Mouse (Mus musculus) neural tube, embryonic 14.5 days (tissue): ENCODE data around the gene Gm10663. TPM values are rescaled to one million over a fixed set of nuclear protein-coding genes. Genes with fewer than 3 reads are reported as not detected.

Experiments used
- ATAC-seq: fragments of 200-750 bp; cut with Nextera tagmentation; 2 replicates; pipeline ENCODE4 v1.8.0; 2017; ENCODE audit warnings: low read depth, mild to moderate bottlenecking, moderate TSS enrichment, moderate library complexity
- H3K27ac ChIP-seq: fragments of 300-500 bp; sonication (generic); 2 replicates; pipeline ENCODE4 v1.5.1; 2014; ENCODE audit warnings: low read depth, mild to moderate bottlenecking, control low read depth, low read length, moderate library complexity, mixed read lengths
- H3K27me3 ChIP-seq: fragments of 300-500 bp; sonication (generic); 2 replicates; pipeline ENCODE4 v1.6.1; 2014; ENCODE audit warnings: low read length; ENCODE audit not compliant: control insufficient read depth, insufficient read depth
- H3K36me3 ChIP-seq: fragments of 300-500 bp; sonication (generic); 2 replicates; pipeline ENCODE4 v1.6.1; 2014; ENCODE audit warnings: low read length, mixed read lengths; ENCODE audit not compliant: control insufficient read depth, insufficient read depth
- H3K4me1 ChIP-seq: fragments of 300-500 bp; sonication (generic); 2 replicates; pipeline ENCODE4 v1.6.1; 2014; ENCODE audit warnings: low read length; ENCODE audit not compliant: control insufficient read depth, insufficient read depth
- H3K4me2 ChIP-seq: fragments of 300-500 bp; sonication (generic); 2 replicates; pipeline ENCODE4 v1.6.1; 2014; ENCODE audit warnings: mild to moderate bottlenecking, low read depth, low read length, control low read depth
- H3K4me3 ChIP-seq: fragments of 300-500 bp; sonication (generic); 2 replicates; pipeline ENCODE4 v1.5.1; 2014; ENCODE audit warnings: low read depth, low read length, control low read depth, mixed read lengths
- H3K9ac ChIP-seq: fragments of 300-500 bp; sonication (generic); replicated peaks from 2 replicates; pipeline ENCODE4 v1.6.1; 2014; ENCODE audit warnings: low read depth, mild to moderate bottlenecking, control low read depth, low read length, mixed read lengths
- H3K9me3 ChIP-seq: fragments of 300-500 bp; sonication (generic); 2 replicates; pipeline ENCODE4 v1.6.1; 2016; ENCODE audit warnings: low read length; ENCODE audit not compliant: control insufficient read depth
- WGBS: fragments of 180-500 bp; shearing (Covaris S2); extraction: QIAGEN DNeasy Blood & Tissue Kit; methylation state at CpG from one replicate; pipeline ENCODE4 v1.1.7; 2014; 5-methylcytosine and 5-hydroxymethylcytosine counted together
- polyA plus RNA-seq: library from polyadenylated mRNA; unstranded; fragments of >200 nt; fragmentation: Nextera tagmentation; extraction: Ambion mirVana; gene quantifications from 2 replicates; pipeline ENCODE4 v1.2.1, GENCODE M21; 2014

The Gm10663 gene
- polyA plus RNA-seq, 1 experiment from 2014 or later = not detected

- no peak overlapping the region for H3K4me3 ChIP-seq
- H3K36me3 ChIP-seq = no peaks in the 10 kb centered on the region
- no peak overlapping the region for H3K27ac ChIP-seq
- no peak for ATAC-seq
- no peak overlapping the region for H3K4me2 ChIP-seq
- 56% methylated on average over 3 of the region's 3 CpGs for WGBS
- no peaks in the 10 kb centered on the region for H3K4me1 ChIP-seq
- no peaks in the 10 kb centered on the region for H3K27me3 ChIP-seq
- H3K9me3 ChIP-seq = no peaks in the 10 kb centered on the region
- H3K9ac ChIP-seq = no peak overlapping the region
These were observed 24.9 kb downstream of the Gm10663 start for GRCm38 (mm10) chr8:65099735-65100134.

GRCm38 (mm10) chr8:65103632-65104031 lies 28.8 kb downstream of the Gm10663 start:
- H3K4me1 ChIP-seq = no peaks in the 10 kb centered on the region

GRCm38 (mm10) chr8:65104041-65104440 lies 29.2 kb downstream of the Gm10663 start:
- H3K36me3 ChIP-seq = no peaks in the 10 kb centered on the region
- H3K4me3 ChIP-seq = no peak overlapping the region
- H3K4me2 ChIP-seq = no peak overlapping the region
- no peaks in the 10 kb centered on the region for H3K9me3 ChIP-seq
- H3K9ac ChIP-seq = no peak overlapping the region
- WGBS = 65% methylated on average over 4 of the region's 4 CpGs
- ATAC-seq = no peak
- H3K27me3 ChIP-seq = no peaks in the 10 kb centered on the region
- H3K4me1 ChIP-seq = no peaks in the 10 kb centered on the region
- no peak overlapping the region for H3K27ac ChIP-seq

More at GRCm38 (mm10) chr8:65103632-65104031, 28.8 kb downstream of the Gm10663 start:
- no peaks in the 10 kb centered on the region for H3K9me3 ChIP-seq
- H3K4me2 ChIP-seq = no peak overlapping the region
- WGBS = 70% methylated on average over 7 of the region's 7 CpGs
- H3K4me3 ChIP-seq = no peak overlapping the region
- no peaks in the 10 kb centered on the region for H3K36me3 ChIP-seq
- H3K27ac ChIP-seq = no peak overlapping the region
- no peaks in the 10 kb centered on the region for H3K27me3 ChIP-seq
- H3K9ac ChIP-seq = no peak overlapping the region
- ATAC-seq = no peak; the same call in 1 of the 2 replicates

GRCm38 (mm10) chr8:65107936-65108718 lies 33.3 kb downstream of the Gm10663 start:
- Histone ChIP-seq H3K4me2 (no peak overlapping the region), H3K4me3 (no peak overlapping the region), H3K9me3 (no peaks in the 10 kb centered on the region), H3K27ac (no peak overlapping the region), H3K36me3 (no peaks in the 10 kb centered on the region), H3K4me1 (no peaks in the 10 kb centered on the region), H3K27me3 (no peaks in the 10 kb centered on the region), H3K9ac (no peak overlapping the region)
- WGBS = 97% methylated on average over 25 of the region's 25 CpGs
- no peak for ATAC-seq

GRCm38 (mm10) chr8:65108936-65109335 lies 34.1 kb downstream of the Gm10663 start:
- WGBS = 77% methylated on average over 6 of the region's 6 CpGs
- no peak for ATAC-seq
- no peak overlapping the region for H3K4me2 ChIP-seq

GRCm38 (mm10) chr8:65110285-65110691 lies 35.5 kb downstream of the Gm10663 start:
- no peak overlapping the region for H3K4me3 ChIP-seq
- H3K36me3 ChIP-seq = no peaks in the 10 kb centered on the region
- no peak overlapping the region for H3K9ac ChIP-seq
- no peaks in the 10 kb centered on the region for H3K9me3 ChIP-seq
- 37% methylated on average over 5 of the region's 5 CpGs for WGBS
- ATAC-seq = peak; percentile 91
- H3K4me1 ChIP-seq = no peaks in the 10 kb centered on the region
- H3K27me3 ChIP-seq = no peaks in the 10 kb centered on the region
- H3K4me2 ChIP-seq = no peak overlapping the region
- H3K27ac ChIP-seq = no peak overlapping the region

More at GRCm38 (mm10) chr8:65108936-65109335, 34.1 kb downstream of the Gm10663 start:
- no peaks in the 10 kb centered on the region for H3K9me3 ChIP-seq
- no peak overlapping the region for H3K27ac ChIP-seq
- H3K36me3 ChIP-seq = no peaks in the 10 kb centered on the region
- no peaks in the 10 kb centered on the region for H3K27me3 ChIP-seq
- H3K9ac ChIP-seq = no peak overlapping the region
- H3K4me3 ChIP-seq = no peak overlapping the region
- H3K4me1 ChIP-seq = no peaks in the 10 kb centered on the region

GRCm38 (mm10) chr8:65112092-65112491 lies 37.3 kb downstream of the Gm10663 start:
- H3K4me1 ChIP-seq = no peaks in the 10 kb centered on the region
- H3K4me3 ChIP-seq = no peak overlapping the region
- H3K9ac ChIP-seq = no peak overlapping the region
- H3K36me3 ChIP-seq = no peaks in the 10 kb centered on the region
- H3K9me3 ChIP-seq = no peaks in the 10 kb centered on the region
- WGBS = 84% methylated on average over 6 of the region's 6 CpGs
- H3K27me3 ChIP-seq = no peaks in the 10 kb centered on the region
- ATAC-seq = no peak
- no peak overlapping the region for H3K27ac ChIP-seq
- H3K4me2 ChIP-seq = no peak overlapping the region

GRCm38 (mm10) chr8:65126014-65126413 lies 51.2 kb downstream of the Gm10663 start:
- 76% methylated on average over 1 of the region's 1 CpGs for WGBS
- no peak for ATAC-seq
- no peak overlapping the region for H3K27ac ChIP-seq
- no peaks in the 10 kb centered on the region for H3K36me3 ChIP-seq
- no peak overlapping the region for H3K4me2 ChIP-seq
- H3K9me3 ChIP-seq = no peaks in the 10 kb centered on the region
- H3K4me3 ChIP-seq = no peak overlapping the region
- H3K4me1 ChIP-seq = no peaks in the 10 kb centered on the region
- no peak overlapping the region for H3K9ac ChIP-seq
- no peaks in the 10 kb centered on the region for H3K27me3 ChIP-seq

- H3K4me2 ChIP-seq = no peak overlapping the region
- no peaks in the 10 kb centered on the region for H3K27me3 ChIP-seq
- 77% methylated on average over 3 of the region's 3 CpGs for WGBS
- no peaks in the 10 kb centered on the region for H3K4me1 ChIP-seq
- no peaks in the 10 kb centered on the region for H3K36me3 ChIP-seq
- no peak for ATAC-seq
- H3K4me3 ChIP-seq = no peak overlapping the region
- no peaks in the 10 kb centered on the region for H3K9me3 ChIP-seq
- no peak overlapping the region for H3K9ac ChIP-seq
- no peak overlapping the region for H3K27ac ChIP-seq
These were observed 51.6 kb downstream of the Gm10663 start for GRCm38 (mm10) chr8:65126454-65126853.
